Mouse (Mus musculus): ENCODE data around the gene Neurod2. TPM values are rescaled to one million over a fixed set of nuclear protein-coding genes. Genes with fewer than 3 reads are reported as not detected.

The Neurod2 gene
- polyA plus RNA-seq, 1 experiment from 2014 or later: 72.1 TPM

DNA sequence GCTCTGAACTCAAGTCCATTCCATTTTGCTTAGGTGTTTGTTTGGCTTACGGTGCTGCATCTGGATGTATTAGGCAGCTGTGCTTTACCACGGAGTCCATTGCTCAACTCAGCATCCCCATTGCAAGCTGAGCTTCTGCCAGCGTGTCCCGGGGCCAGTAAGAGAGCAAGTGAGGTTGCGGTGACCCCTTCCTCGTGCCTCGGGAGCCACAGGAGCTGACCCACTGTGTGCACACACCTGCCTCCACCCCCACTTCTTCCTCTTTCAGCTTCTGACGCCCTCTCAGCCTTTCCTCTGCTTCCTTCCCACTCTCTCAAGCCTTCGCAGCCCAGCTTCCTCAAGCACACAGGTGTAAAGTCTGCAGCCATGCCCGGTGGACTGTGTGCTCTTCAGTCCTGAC lies 36.8 kb upstream of the Neurod2 start:
- Histone ChIP-seq H3K9me3 (replicated peaks) (no peaks in the 10 kb centered on the region), H3K27me3 (no peaks in the 10 kb centered on the region), H3K9ac (no peak overlapping the region), H3K4me1 (peaks cover 14% of the 10 kb centered on the region), H3K4me3 (no peak overlapping the region), H3K27ac (no peak overlapping the region), H3K4me2 (no peak overlapping the region), H3K36me3 (ENCODE audit: poor library complexity, severe bottlenecking) (peaks cover 7% of the 10 kb centered on the region; the same call in 1 of the 2 replicates)
- ATAC-seq: no peak
- 85% methylated on average over 10 of the region's 10 CpGs for WGBS

DNA sequence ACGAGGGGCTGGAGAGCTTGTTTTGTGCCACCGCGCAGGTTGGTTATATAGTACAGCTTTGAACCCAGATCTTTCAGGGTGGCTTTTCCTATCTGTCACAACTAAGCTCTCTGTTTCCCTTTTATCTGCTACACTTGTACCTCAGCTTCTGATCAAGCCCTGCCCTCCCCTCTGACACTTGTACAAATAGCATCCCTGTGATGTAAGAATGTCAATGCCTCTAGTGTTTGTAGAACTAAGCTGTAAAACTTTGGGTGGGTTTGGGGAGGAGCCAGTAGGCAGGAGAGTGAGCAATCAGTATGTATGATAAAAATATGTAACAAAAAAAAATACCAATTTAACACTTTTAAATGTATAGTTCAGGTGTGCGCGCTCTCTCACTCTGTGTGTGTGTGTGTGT lies 35.0 kb upstream of the Neurod2 start:
- H3K4me2 ChIP-seq: no peak overlapping the region
- no peak overlapping the region for H3K4me3 ChIP-seq
- peaks cover 7% of the 10 kb centered on the region; the same call in 1 of the 2 replicates for H3K36me3 ChIP-seq (ENCODE audit: poor library complexity, severe bottlenecking)
- peaks cover 25% of the 10 kb centered on the region for H3K4me1 ChIP-seq
- ATAC-seq: no peak
- H3K9ac ChIP-seq: no peak overlapping the region
- no peak overlapping the region for H3K27ac ChIP-seq
- no peaks in the 10 kb centered on the region for H3K9me3 ChIP-seq (replicated peaks)
- 91% methylated on average over 5 of the region's 5 CpGs for WGBS
- no peaks in the 10 kb centered on the region for H3K27me3 ChIP-seq

DNA sequence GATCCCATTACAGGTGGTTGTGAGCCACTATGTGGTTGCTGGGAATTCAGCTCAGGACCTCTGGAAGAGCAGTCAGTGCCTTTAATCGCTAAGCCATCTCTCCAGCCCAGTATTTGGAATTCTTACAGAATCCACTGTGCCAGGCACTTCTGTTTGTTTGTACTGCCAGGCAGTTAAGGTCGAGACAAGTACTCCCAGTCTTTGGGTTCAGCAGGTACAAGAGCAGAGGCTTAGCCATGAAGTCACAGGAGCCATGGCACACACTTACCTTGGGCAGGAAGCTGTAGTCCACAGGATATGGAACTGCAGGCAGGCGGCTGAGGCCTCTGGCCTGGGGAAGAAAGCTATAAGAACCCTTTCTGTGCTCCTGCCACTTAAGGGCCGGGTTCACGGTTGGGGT lies 34.4 kb upstream of the Neurod2 start:
- Histone ChIP-seq H3K9ac (no peak overlapping the region), H3K9me3 (replicated peaks) (no peaks in the 10 kb centered on the region), H3K4me1 (peaks cover 31% of the 10 kb centered on the region), H3K27me3 (no peaks in the 10 kb centered on the region), H3K4me3 (no peak overlapping the region), H3K36me3 (ENCODE audit: poor library complexity, severe bottlenecking) (peaks cover 7% of the 10 kb centered on the region; the same call in 1 of the 2 replicates), H3K27ac (no peak overlapping the region), H3K4me2 (no peak overlapping the region)
- 90% methylated on average over 5 of the region's 5 CpGs for WGBS
- no peak for ATAC-seq

GRCm38 (mm10) chr11:98360866-98361521 lies 31.5 kb upstream of the Neurod2 start:
- H3K4me3 ChIP-seq: no peak overlapping the region
- peaks cover 43% of the 10 kb centered on the region for H3K4me1 ChIP-seq
- no peak for ATAC-seq
- H3K9me3 ChIP-seq (replicated peaks): no peaks in the 10 kb centered on the region
- peak overlapping the region; percentile 41 for H3K27ac ChIP-seq
- peak overlapping the region; percentile 45 for H3K9ac ChIP-seq
- 0 out of 2 replicates have a peak, but pooled peaks cover 5% of the 10 kb centered on the region for H3K27me3 ChIP-seq
- H3K4me2 ChIP-seq: peak overlapping the region; percentile 15; the same call in 1 of the 2 replicates
- 48% methylated on average over 9 of the region's 9 CpGs for WGBS
- H3K36me3 ChIP-seq (ENCODE audit: poor library complexity, severe bottlenecking): peaks cover 5% of the 10 kb centered on the region; the same call in 1 of the 2 replicates

DNA sequence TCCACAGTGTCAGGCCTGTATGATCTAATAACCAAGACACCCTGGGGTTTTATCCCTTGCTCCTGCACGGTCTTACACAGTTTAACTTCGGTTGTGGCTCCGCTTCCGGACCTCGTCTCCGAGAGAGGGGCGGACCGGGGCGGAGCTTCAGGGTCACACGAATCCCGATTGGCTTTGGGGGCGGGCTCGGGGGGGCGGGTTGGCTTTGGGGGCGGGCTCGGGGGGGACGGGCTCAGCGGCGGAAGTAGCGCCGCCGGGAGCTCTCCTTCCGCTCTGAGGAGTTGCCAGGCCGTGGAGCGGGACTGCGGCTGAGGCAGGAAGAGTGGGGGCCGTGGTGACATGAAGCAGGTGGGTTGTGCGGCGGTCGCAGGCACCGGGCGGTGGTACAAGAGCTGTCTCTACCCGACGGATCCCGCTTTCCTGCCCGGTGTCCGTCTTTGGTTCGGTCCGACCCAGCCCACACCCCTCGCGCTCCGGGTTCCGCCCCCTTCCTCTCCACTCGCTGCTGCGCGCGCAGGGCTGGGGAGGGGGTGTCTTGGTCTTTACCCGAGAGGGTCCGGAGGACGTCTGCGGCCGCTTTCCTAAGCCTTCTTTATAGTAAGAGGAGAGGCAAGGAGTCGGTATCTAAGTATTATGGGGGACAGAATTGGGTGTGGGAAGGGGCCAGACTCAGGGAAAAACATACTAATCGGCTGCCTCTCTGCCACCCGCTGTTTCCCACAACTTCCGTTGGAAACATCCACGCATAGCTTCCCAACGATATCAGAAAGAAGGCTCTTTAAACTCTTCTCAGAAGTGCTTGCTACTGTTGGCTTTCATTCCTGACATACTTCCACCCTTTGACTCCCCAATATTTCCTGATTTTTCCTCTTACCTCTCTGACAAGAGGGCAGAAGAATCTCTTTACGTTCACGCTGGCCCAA lies 29.0 kb upstream of the Neurod2 start, which contains the start of gene Stard3:
Gene Stard3 (plus strand): TSS at position 208 of the 923 bp plus-strand sequence.
- WGBS: under 1% methylated on average over 60 of the region's 60 CpGs
- ATAC-seq: peak; percentile 89

DNA sequence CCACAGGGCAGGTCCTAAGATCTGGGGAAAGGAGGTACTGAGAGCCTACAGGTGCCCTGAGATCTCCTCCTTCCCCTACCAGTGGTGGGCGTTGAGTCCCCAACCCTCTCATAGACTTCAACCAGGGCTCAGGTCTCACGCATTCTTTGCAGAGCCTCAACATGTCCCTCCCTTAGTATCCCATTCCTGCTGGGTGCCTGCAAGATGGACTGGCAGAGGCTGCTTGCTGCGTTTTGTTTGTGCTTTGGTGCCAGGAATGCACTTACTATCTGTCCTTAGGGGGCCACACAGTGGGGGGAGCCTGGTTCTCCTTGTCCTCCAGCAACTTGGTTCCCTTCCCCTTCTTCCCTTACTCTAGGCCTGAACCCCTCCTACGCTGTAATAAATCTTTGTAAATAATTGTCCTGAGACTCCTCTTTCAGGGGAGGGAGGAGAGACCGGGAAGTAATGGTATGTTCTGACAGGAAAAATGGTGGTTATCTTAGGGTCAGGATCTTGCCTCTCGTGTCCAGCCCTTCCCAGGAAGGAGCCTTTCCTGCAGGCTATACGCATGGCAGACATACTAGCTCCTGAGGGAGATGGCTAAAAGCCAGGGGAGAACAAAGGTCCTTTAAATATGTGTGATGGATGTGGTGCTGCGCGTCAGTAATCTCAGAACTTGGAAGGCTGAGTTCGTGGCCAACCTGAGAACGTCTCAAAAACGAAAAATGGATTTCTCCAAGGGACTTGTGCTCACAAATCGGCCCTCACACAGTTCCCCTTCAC lies 28.1 kb upstream of the Neurod2 start:
- Histone ChIP-seq H3K9me3 (replicated peaks) (no peaks in the 10 kb centered on the region), H3K4me2 (peak overlapping the region; percentile 68), H3K4me1 (peaks cover 49% of the 10 kb centered on the region), H3K4me3 (peak overlapping the region; percentile 70), H3K27ac (peak overlapping the region; percentile 45), H3K27me3 (peaks cover 29% of the 10 kb centered on the region), H3K36me3 (ENCODE audit: poor library complexity, severe bottlenecking) (no peaks in the 10 kb centered on the region), H3K9ac (peak overlapping the region; percentile 74)
- 8% methylated on average over 13 of the region's 13 CpGs for WGBS
- no peak; the same call in 1 of the 2 replicates for ATAC-seq

More for the DNA sequence above, 29.0 kb upstream of the Neurod2 start, which contains the start of gene Stard3:
- peak within 1 kb of the TSS; percentile 68 for H3K4me2 ChIP-seq
- no peaks in the 10 kb centered on the region for H3K36me3 ChIP-seq (ENCODE audit: poor library complexity, severe bottlenecking)
- peaks cover 20% of the 10 kb centered on the region for H3K27me3 ChIP-seq
- H3K27ac ChIP-seq: peak within 1 kb of the TSS; percentile 80
- peak within 1 kb of the TSS; percentile 70 for H3K4me3 ChIP-seq
- peak within 1 kb of the TSS; percentile 74 for H3K9ac ChIP-seq
- H3K4me1 ChIP-seq: peaks cover 49% of the 10 kb centered on the region
- H3K9me3 ChIP-seq (replicated peaks): no peaks in the 10 kb centered on the region

GRCm38 (mm10) chr11:98356625-98357394 lies 27.4 kb upstream of the Neurod2 start:
- Histone ChIP-seq H3K9me3 (replicated peaks) (no peaks in the 10 kb centered on the region), H3K4me3 (no peak overlapping the region), H3K27ac (no peak overlapping the region), H3K27me3 (peaks cover 36% of the 10 kb centered on the region), H3K4me1 (peaks cover 48% of the 10 kb centered on the region), H3K4me2 (no peak overlapping the region), H3K36me3 (ENCODE audit: poor library complexity, severe bottlenecking) (no peaks in the 10 kb centered on the region), H3K9ac (no peak overlapping the region)
- no peak for ATAC-seq
- 82% methylated on average over 7 of the region's 7 CpGs for WGBS

DNA sequence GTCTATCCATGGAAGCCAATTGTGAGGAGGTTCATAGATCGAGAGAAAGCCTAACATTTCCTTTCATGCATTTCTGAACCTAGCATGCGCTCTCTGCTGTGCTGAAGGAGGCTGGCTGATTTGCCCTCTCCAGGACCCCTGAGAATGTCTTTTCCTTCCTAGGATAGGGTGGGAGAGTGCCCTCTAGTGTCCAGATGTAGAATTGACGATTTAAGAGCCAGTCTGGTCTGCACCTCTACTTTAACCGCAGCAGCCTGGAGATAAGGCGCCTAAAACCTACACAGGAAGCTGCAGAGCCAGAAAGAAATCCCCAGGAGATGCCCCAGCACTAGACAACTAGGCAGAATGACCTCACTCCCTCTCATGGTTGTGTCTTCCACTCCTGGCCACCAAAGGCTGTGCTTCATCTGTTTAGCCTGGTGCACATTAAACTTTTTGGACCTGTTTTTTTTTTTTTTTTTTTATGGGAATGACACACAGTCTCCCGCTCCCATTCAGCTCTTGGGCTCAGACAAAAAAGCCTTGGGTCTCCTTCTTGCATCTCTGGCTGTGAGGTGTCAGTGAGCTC lies 26.4 kb upstream of the Neurod2 start:
- WGBS: 12% methylated on average over 6 of the region's 6 CpGs
- Histone ChIP-seq H3K9me3 (replicated peaks) (no peaks in the 10 kb centered on the region), H3K36me3 (ENCODE audit: poor library complexity, severe bottlenecking) (no peaks in the 10 kb centered on the region), H3K4me1 (peaks cover 38% of the 10 kb centered on the region), H3K4me3 (no peak overlapping the region), H3K4me2 (no peak overlapping the region), H3K9ac (no peak overlapping the region), H3K27me3 (peaks cover 46% of the 10 kb centered on the region), H3K27ac (no peak overlapping the region)
- no peak for ATAC-seq

DNA sequence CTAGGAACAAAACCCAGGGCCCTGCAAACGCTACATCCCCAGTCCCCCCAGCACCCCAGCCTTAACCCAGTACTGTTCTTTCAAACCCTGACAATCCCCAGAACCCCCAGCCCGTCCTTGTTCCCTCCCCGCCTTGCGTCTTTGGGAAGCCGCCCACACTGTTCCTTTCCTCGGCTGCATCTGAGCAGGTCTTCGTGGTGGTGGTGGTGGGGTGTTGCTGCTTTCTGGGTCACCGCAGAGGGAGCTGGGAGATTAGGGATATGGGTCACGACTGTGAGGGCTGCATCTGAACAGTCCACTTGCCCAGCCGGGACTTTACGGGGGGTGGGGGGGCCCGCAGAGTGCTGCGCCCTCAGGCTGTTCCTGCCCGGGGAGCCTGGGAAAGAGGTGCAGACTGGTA lies 25.0 kb upstream of the Neurod2 start:
- no peak for ATAC-seq
- no peaks in the 10 kb centered on the region for H3K9me3 ChIP-seq (replicated peaks)
- H3K4me3 ChIP-seq: no peak overlapping the region
- H3K36me3 ChIP-seq (ENCODE audit: poor library complexity, severe bottlenecking): no peaks in the 10 kb centered on the region
- H3K9ac ChIP-seq: no peak overlapping the region
- H3K27me3 ChIP-seq: peaks cover 60% of the 10 kb centered on the region
- H3K27ac ChIP-seq: no peak overlapping the region
- H3K4me2 ChIP-seq: no peak overlapping the region
- 59% methylated on average over 14 of the region's 14 CpGs for whole genome bisulfite sequencing
- peaks cover 25% of the 10 kb centered on the region for H3K4me1 ChIP-seq

- 39% methylated on average over 8 of the region's 8 CpGs for WGBS
- H3K36me3 ChIP-seq (ENCODE audit: poor library complexity, severe bottlenecking): no peaks in the 10 kb centered on the region
- H3K4me1 ChIP-seq: peaks cover 21% of the 10 kb centered on the region
- H3K4me3 ChIP-seq: no peak overlapping the region
- no peak overlapping the region for H3K27ac ChIP-seq
- ATAC-seq: no peak
- no peaks in the 10 kb centered on the region for H3K9me3 ChIP-seq (replicated peaks)
- no peak overlapping the region for H3K9ac ChIP-seq
- peaks cover 67% of the 10 kb centered on the region for H3K27me3 ChIP-seq
- H3K4me2 ChIP-seq: no peak overlapping the region
These were observed 24.3 kb upstream of the Neurod2 start for GRCm38 (mm10) chr11:98353651-98354211.
